Mouse (Mus musculus) embryonic fibroblast, embryonic 13.5 days (primary cell): ENCODE data around the gene Kif20b.

Experiments
- CTCF ChIP-seq: IDR thresholded peaks from 2 replicates; pipeline ENCODE4 v1.5.1; 2011; ENCODE audit warnings: mild to moderate bottlenecking, control low read depth, low read length, moderate library complexity, borderline replicate concordance; ENCODE audit not compliant: insufficient read depth
- POLR2A ChIP-seq: IDR thresholded peaks from 2 replicates; pipeline ENCODE4 v1.6.1; 2011; ENCODE audit warnings: low read depth, mild to moderate bottlenecking, control low read depth, low read length, moderate library complexity

- no peak for TF ChIP-seq CTCF
- no peak for TF ChIP-seq POLR2A
Measured at GRCm38 (mm10) chr19:34920531-34920930, 1.6 kb upstream of the Kif20b start.
